Mouse (Mus musculus) megakaryocyte progenitor cell, adult 5-6 weeks (primary cell): ENCODE measurements at regions not wholly inside any gene's neighbourhood (a gene's known extent, or its start where the extent isn't known, plus 50 kb on each side); places are given as distances from the start of the nearest gene placed in this dataset.
"Not testable (repeated sequence)": the region's sequence is repeated elsewhere in the genome, so short reads cannot be mapped to it uniquely, and the experiment has no call there.

Experiments
- ATAC-seq: replicated peaks from 2 replicates; pipeline ENCODE4 v1.8.0; 2016; ENCODE audit warnings: mild to moderate bottlenecking, moderate TSS enrichment, inconsistent platforms; ENCODE audit not compliant: poor library complexity

DNA sequence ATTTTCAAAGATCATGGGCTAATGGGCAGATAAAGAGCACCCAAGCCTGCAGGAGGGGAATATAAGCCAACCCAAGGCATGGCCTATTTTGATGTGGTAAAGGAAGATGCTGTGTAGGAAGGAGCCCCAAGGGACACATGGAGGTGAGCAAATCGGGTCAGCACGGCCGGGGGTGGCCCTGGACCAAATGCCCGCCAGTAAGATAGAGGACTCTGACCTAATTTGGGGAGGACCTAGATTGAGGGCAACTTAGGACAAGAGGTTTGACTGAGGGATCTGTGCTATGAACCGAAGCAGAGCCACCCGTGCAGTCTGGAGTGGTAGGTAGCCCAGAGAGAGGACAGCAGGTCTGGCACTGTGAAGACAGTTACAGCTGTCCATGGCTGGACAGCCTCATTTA, 166.9 kb upstream of the Myt1l start:
- ATAC-seq, result no peak

DNA sequence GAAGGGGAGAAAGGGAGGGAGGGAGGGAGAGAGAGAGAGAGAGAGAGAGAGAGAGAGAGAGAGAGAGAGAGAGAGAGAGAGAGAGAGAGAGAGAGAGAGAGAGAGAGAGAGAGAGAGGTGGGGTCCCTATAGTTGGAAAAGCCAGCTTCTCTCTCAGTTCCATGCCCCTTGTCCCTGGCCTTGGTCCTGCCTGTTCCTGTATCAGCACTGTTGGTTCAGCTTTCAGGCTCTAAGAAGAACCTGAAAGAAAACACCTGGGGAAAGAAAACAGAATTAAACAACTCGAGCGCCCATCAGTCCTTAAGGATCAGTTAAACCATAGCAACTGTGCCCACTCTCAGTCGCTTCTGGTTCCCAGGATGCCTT, 160.5 kb upstream of the Myt1l start:
- not testable (repeated sequence) for ATAC-seq

DNA sequence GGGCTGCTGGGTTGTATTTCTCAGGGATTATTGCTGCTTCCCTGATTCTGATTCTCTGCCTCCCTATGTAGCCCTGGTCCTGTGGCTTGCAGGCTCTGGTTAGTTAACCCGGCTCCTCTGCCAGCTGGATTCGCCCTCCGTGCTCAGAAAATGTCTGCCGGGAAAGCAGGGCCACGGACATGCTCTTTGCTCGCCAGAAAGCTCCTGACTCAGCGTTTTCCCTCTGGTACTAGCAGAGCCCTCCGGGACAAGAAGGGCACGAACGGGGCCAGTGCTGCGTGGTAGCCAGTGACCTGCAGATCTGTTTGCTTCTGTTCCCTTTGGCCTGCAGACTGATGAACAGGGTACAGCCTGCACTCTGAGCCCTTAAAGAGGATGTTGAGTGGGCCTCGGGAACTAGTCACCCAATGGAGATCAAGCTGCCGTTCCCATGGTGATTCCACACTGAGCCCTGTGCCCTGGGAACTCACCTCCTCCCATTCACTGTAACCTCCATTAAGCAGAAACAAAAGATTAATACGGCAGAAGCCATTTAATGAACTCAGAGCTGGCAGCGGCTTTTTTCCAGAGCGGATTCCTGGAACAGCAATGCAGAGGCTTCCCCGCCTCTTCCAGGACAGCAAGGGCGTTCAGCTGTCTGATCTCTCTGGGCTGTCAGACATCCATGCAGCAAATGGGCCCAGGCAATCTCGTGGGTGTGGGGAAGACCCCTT, 159.9 kb upstream of the Myt1l start:
- ATAC-seq, result no peak

DNA sequence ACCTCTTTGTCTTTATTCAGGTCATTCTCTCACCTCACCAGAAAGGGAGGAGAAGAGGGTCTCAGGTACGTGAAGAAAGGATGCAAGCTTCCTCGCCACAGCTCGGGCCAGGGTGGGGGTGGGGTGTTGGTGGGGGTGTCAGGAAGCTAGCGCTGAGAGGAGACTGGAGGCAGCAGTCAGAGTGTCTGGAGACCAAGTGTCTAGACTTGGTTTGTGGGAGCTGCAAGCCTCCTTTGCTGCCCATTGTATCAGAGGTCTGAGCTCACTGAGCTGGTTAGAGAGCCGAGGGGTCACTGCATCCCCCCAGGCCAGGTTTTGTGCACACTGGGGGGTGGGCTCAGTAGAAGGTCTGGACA, 159.4 kb upstream of the Myt1l start:
- ATAC-seq, result no peak

DNA sequence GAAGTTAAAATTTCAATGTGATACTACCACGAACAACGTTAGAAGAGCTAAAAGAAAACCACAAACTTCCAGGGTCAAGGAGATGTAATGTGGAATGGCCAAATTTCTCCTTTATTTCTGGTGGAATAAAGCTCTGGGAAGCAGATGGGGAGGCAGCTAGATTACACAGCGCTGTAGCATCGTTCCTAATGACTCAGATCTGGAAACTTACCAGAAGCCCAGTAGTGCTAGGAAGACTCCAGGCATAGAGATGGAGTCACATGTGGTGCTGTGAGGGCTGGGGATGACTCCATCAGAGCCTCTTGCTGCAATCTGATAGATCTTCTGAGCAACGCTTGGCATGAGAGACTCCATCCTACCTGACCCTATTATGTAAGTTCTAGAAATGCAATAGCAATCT, 136.4 kb upstream of the Myt1l start:
- ATAC-seq, result no peak

DNA sequence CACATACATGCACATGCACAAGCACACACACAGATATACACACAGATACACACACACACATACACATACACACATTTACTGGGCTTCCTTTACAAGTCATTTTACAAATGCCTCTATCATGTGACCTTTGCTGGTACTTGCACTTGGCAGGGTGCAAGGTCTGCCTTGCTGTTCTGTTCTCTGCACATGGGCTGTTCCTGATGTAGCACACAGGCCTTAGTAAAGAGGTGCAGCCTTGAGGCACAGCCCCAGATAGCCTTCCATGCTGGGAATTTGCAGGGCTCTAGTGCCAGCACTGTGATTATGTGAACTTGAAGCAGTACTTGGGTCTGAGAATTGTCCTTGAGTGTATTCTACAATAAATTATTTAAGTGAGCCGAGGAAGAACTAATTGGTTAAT, 133.9 kb upstream of the Myt1l start:
- no peak for ATAC-seq

DNA sequence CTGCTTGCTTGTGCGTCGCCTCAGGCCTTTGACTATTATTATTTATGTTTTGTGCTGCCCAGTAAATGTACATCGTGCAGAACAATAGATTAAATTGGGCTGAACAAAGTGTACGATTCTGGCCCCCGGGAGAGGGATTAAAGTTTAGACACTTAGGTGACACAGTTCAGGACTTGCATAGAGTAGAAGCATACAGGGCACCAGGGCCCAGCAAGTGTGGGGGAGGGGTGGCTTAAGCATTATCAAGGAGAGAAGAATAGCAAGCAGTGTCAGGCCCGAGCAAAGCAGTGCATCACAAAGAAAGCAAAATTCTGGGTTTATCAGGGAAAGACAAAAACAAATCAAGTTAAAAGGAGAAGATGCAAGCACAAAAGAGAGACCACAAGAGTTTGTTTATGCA, 133.3 kb upstream of the Myt1l start:
- ATAC-seq, result no peak

DNA sequence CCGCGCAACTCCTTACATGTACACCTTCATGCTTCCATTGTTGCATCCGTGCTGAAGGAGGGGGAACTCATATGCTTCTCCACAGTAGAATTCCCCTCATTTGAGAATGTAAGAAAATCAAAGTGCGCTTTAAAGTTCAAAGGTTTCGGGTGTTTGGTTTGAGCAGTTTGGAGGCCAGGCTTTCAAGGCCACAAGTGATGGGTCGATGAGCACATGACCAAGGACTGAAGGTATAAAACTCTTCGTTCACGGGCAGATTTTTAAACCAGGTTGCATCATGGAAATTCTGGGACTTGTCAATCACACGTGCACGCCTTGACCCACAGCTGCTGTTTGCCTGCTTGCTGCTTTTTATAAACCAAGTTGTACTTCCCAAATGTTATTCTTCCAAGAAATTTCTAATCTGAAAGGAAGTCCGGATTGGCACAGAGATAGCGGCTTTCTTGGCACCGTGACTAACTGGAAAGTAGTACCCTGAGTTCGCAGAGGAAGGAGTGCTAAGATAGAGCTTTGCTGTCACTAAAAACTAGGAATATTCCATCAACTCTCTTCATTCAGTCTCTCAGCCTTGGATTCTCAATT, 132.7 kb upstream of the Myt1l start:
- no peak for ATAC-seq

DNA sequence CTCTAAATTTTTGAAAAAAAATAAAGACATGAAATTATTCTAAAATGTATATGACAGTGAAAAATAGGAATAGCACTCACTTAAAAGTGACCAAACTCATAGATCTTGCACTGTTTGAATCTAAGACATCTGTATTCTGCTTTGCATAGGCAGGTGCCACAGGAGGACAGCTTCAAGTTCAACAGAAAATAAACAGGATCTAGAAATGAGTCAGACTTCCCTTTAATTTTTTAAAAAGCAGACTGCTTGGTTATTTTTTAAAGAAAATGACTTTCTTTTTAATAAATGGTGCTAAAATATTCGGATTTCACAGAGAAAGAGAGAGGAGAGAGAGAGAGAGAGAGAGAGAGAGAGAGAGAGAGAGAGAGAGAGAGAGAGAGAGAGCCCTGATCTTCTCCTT, 123.8 kb upstream of the Myt1l start:
- no peak for ATAC-seq

DNA sequence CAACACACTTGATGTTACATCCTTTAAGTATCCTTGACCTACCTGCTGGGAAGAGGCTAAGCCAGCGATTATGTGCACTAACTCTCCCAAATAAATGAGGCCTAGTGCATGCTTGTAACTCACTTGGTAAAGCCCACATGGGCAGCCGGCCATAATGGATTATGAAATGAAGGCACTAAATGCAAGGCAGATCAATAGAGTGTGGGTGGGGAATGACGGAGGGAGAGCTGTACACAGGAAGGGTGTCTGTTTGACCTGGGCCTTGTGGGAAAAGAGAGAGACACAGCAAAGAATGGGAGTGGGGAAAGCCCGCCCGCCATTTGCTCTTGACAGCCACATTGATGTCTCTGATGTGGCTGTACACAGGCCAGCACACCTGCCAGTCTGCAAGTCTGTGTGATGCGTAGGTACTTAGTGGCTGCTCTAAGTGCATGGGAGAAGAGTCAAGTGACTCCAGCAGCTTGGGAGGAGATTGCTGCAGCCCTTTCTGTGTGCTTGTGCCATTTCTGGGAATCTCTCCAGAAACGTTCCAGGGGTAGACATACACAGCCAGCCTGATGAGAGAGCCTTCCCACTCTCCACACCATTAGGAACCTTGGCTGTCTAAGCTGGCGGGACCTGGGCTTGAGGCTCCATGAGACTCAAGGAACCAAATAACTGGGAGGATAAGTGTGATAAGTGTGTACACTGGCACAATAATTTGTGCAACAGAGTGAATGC, 118.7 kb upstream of the Myt1l start:
- ATAC-seq, result no peak

DNA sequence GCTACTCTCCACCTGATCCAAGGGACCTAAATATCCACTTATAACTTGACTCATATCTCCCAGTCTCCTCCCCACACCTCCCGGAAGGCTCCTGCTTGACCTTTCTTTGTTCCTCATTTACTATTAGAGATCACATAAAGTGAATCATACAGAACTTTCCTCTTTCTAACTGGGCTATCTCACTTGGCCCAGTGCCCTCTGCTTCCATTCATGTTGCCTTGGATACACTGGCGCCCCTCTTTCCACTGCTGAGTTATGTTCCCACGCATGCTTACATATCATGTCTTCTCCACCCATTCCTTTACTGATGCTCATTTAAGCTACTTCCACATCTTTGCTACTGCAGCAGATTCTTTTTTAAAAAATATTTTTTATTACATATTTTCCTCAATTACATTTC, 94.2 kb upstream of the Myt1l start:
- no peak for ATAC-seq

DNA sequence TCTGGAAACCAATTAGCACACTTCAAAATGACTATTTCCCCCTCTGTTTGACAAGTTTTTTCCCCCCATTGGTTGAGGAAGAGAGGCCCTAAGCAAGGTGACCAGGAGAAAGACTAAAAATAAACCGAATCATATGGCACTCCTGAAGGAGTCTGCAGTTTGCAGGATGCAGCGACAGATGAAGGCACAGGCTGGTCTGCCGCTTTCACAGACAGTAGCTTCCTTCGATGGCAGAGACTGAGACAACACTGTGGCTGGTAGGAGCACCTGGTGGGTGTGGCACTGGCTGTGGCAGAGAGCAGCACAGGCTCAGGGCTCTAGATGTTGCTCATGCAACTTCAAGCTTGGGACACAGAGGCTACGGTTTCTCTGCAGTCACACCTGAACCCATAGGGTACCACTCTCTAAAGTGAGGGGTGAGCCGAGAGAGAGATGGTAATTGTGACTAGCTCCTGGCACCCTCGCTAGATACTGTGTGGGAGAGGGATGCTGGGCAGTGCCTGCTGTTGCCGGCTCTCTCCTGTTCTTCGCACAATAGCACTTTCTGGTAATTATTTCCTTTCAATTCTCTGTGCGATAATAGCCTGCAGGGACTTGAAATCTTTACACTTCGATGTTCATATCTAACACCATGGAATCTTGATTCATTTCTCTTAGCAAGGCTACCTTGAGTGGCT, 88.7 kb upstream of the Myt1l start:
- ATAC-seq, result no peak

DNA sequence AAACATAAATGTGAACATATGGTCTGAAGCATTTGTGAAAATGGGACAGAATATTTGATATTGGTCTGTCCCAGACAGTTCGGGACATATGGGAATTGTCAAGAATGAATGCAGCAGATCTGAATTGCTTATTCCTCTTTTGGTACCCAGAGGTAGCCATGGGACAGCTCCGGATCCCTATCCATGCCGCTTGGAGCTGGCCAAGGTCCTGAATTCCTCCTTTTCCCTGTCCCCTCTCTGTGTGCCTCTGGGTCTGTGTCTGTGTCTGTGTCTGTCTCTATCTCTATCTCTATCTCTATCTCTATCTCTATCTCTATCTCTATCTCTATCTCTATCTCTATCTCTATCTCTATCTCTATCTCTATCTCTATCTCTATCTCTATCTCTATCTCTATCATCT, 63.0 kb upstream of the Myt1l start:
- not testable (repeated sequence) for ATAC-seq
